Mouse (Mus musculus) small intestine, adult 2 months (tissue): ENCODE results near the gene Rapgef3.

Experiments used
- CTCF ChIP-seq: fragments of 200-500 bp; IDR thresholded peaks from 2 replicates; pipeline ENCODE4 v1.5.1; 2012; ENCODE audit warnings: low read depth, mild to moderate bottlenecking, control low read depth, inconsistent platforms, low read length, moderate library complexity, mixed read lengths; ENCODE audit not compliant: insufficient replicate concordance, insufficient read length; ENCODE audit errors: extremely low read depth
- POLR2A ChIP-seq: fragments of 200-500 bp; IDR thresholded peaks from 2 replicates; pipeline ENCODE4 v1.6.1; 2012; ENCODE audit warnings: low read depth, mild to moderate bottlenecking, control low read depth, inconsistent platforms, low read length, moderate library complexity

DNA sequence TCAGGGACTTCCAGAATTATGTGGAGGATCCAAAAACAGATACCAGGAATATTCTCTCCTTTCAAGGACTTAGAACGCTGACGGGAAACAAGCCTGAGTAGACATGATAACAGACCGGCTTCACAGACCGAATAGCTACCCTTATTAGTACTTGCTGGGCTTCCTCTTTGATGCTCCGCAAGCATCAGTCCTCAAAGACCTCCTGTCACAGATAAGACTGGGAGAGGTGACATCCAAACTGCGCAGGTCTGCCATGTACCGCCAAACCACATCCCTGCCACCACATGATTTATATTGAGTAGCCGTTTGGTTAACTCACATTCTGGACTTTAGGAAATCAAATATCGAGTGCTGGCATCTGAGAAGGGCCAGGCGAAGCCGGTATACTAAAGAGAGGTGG is 51.0 kb downstream of the Rapgef3 start:
- TF ChIP-seq CTCF (no peak), POLR2A (no peak)
